Mouse (Mus musculus): ENCODE measurements around the gene Pdzd2.

DNA sequence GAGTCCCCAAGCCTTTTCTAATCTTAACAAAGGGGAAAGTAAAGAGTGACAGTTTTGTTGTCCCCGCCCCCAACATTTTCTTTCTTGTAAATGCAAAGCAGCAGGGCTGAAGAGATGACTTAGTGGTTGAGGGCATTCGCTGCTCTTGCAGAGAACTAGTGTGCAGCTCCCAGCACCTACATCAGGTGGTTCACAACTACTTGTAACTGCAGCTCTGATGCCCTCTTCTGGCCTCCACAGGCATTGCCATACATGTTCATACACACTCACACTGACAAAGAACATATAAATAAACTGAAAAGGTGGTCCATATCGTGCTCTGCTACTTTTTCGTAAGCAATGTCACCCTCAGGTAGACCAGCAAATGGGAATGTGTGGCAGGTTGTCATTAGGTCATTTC lies 116.2 kb downstream of the Pdzd2 start:
- TF ChIP-seq POLR2A (IDR thresholded peaks at IDR 0.05; ENCODE audit: borderline replicate concordance, control insufficient read depth, low read depth, low read length) (no peak), CTCF (IDR thresholded peaks at IDR 0.05; ENCODE audit: control insufficient read depth, insufficient read depth, low read length) (no peak)

Data from bone marrow, adult 2 months (tissue).